Mouse (Mus musculus) testis, postnatal 14 days (tissue): Measurements from ENCODE around the gene Rbks.
"Not testable (repeated sequence)": the region's sequence is repeated elsewhere in the genome, so short reads cannot be mapped to it uniquely, and the experiment has no call there.

Experiments
- DNase-seq: peaks from one replicate; pipeline ENCODE4 v3.0.0; 2021; ENCODE audit warnings: low spot score

Gene Rbks

DNA sequence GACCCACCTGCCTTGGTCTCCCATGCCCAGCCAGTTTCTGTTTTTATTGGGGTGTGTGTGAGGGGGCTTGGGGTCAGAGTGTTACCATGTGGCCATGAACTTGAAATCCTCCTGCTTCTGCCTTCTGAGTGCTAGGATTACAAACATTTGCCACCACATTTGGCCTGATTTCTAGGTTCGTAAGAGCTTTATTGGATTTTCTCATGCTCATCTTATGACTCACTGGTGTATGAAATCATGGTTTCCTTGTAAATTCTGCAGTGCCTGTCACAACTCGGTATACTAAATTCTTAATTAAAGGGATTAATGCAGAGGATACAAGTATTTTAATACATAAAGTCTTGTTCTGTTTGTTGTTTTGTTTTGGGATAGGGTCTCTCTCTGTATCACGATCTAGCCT lies 77.1 kb downstream of the Rbks start:
- DNase-seq: no peak

GRCm38 (mm10) chr5:31614339-31615025 lies 82.9 kb downstream of the Rbks start:
- DNase-seq: no peak

GRCm38 (mm10) chr5:31613852-31614286 lies 83.6 kb downstream of the Rbks start:
- DNase-seq: peak; percentile 85

DNA sequence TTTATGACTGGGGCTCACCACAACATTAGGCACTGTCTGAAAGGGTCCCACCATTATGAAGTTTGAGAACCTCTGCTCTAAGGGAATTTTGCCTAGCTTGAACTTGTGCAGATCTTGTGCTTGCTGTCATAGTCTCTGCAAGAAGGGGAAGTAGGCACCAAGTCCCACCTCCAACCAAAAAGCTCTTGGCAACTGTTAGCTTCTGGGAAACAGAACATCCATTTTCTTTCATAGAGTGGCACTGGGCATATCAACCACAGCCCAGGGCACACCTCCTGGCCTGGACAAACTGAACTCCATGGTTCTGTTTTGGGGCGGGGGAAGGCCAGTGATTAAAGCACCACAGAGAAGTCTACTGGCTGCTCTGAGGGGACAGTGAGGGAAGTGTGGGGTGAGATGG lies 86.2 kb downstream of the Rbks start:
- no peak for DNase-seq

GRCm38 (mm10) chr5:31610376-31611086 lies 86.9 kb downstream of the Rbks start:
- DNase-seq: peak; percentile 16

GRCm38 (mm10) chr5:31606151-31606550 lies 91.3 kb downstream of the Rbks start:
- DNase-seq: peak; percentile 20

DNA sequence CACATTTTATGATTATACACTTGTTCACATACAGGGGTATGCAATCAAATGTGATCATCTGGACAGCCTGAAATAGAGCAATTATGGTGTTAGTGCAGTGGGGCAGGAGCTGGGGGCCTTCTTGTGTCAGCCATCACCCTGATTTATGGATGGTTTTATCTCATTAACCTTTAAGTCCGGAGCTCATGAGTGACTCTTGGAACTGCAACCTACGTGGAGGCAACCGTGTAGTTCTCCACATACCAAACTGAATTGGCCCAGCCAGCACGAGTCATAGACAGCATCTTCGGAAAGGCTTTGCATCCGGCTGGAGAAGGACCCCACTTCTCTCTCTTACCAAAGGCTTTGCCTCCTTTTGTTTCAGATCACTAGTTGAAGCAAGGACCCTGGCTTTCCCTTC lies 93.7 kb downstream of the Rbks start:
- DNase-seq: no peak

GRCm38 (mm10) chr5:31602377-31602776 lies 95.0 kb downstream of the Rbks start:
- peak; percentile 44 for DNase-seq

GRCm38 (mm10) chr5:31601162-31601722 lies 96.2 kb downstream of the Rbks start:
- DNase-seq: no peak

DNA sequence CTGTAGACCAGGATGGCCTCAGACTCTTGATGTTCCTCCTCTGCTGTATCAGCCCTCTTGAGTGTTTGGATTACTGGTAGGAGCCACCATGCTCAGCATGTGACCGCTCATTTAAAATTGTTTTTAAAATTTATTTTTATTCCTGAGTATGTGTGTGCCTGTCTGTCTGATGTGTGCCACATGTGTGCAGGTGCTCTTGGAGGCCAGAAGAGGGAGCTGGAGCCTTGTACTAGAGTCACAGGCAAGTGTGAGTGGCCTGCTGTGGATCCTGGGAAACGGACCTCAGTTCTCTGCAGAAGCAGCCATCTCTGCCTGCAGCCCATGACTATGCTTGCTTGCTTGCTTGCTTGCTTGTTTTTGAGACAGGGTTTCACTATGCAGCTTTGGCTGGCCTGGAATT lies 98.3 kb downstream of the Rbks start:
- DNase-seq: no peak

DNA sequence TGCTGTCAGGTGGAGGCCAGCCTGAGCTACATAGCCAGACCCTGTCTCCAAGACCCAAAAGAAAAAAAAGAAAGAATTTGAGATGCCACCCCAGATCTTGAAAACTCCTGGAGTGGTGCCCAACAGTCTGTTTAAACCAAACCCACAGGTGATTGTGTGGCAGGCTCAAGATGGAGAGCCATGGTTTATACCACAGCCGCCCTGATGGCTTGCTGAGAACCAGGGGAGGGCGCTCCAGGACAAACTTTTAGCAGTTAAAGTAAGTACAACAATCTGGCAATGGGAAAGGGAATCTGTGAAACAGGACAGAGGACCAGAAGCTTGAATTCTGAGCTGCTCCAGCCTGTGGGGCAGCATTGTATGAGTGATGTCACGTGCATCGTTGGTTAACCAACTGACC lies 98.8 kb downstream of the Rbks start:
- no peak for DNase-seq

DNA sequence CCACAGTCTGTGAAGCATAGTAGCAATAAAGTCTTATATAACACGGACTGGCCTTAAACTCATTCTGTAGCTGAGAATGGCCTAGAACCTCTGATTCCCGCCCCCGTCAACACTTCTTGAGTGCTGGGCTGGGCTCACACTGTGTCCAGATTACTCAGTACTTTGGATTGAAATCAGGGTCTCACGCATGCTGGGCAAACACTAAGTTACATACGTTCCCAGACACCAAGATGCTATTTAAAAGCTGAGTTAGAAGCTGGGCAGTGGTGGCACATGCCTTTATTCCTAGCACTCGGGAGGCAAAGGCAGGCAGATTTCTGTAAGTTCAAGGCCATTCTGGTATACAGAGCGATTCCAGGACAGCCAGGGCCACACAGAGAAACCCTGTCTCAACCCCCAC lies 99.3 kb downstream of the Rbks start:
- no peak for DNase-seq

DNA sequence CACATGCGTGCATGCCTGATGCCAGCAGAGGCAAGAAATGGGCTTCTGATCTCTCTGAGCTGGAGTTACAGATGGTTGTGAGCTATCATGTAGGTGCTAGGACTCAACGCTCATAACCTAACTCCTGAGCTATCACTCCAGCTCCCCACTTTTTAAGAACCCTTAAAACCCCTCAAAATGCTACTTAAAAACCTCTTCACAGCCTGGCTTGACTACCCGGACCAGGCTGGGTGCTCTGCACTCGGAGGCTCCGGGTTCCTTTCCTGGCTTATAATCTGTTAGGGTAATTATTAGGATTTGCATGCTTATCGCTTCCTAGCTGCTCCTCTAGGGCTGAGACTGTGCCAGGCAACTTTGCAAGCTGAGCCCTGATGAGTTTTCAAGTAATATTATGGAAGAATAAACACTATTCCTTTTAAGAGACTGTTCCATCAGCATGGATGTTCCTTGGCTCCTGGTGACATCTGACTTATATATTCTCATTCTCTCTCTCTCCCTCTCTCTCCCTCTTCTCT lies 99.9 kb downstream of the Rbks start:
- DNase-seq: no peak

GRCm38 (mm10) chr5:31596481-31597429 lies 100.7 kb downstream of the Rbks start, which contains the start of gene Mrpl33:
Gene Mrpl33 (plus strand): TSS chr5:31596935.
- DNase-seq: peak; percentile 45

- no peak for DNase-seq
Observed at GRCm38 (mm10) chr5:31595868-31596267, 101.6 kb downstream of the Rbks start.

- no peak for DNase-seq
Observed at GRCm38 (mm10) chr5:31591122-31591521, 106.3 kb downstream of the Rbks start.

DNA sequence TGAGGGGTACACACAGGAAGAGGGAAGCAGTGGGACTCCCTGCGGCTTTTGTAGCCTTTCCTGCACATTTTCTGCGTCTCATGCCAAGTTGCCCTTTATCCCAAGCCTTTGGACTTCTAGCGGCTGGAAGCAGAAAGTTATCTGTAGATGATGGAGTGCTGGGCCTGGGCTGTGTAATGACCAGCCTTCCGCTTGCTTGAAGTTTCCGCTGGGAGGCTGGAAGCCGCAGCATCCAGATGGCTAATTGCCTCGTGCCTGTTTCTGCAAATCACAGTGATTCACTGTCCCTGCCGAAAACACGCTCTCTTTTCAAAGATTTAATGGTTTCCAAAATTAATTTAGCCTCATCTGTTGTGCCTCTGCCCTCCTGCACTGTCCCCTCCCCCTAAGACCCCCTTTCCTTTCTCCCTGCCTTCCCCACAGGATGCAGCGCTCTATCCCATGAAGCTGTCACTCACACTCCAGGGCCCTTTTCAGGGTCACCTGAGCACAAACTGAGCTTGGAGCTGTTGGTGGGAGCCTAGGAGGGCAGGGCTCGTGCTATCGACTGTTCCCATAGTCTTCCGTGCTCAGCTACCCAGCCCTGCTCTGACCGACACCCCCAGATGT lies 107.6 kb downstream of the Rbks start:
- no peak for DNase-seq

- not testable (repeated sequence) for DNase-seq
Observed at GRCm38 (mm10) chr5:31588672-31589071, 108.8 kb downstream of the Rbks start.

DNA sequence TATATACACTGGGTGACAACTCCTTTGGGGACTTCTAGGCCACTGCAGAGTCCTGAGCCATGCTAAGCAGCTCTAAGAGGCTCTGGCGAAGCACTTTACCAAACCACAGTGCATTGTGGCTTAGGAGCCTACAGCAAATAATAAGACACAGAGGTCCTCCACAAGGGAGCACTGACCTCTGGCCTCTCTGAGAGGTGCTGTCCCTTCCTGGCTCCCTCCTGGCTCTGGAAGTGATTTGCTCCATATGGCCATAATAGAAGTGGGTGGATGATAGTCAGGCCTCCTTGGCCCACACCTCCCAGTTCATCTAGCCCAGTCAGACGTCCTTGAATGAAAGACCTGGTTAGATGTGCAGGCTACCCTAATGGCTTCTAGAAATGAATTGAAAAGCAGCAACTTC lies 109.4 kb downstream of the Rbks start:
- no peak for DNase-seq

DNA sequence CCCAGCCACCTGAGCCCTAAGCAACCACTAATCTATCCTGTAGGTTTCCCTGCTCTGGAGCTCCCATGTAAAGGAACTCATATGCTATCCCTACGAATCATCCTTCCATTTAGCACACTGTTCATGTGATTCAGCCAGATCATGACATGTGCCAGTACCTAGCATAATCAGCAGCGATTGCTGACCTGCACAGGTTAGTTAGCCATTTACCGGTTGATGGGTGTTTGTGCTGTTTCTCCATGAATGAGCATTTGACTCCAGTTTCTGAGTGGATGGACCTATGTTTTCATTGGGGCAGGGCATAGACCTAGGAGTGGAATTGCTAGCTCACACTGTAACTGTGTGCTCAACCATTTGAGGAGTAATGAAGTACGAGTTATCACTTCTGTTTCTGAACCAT lies 111.9 kb downstream of the Rbks start:
- no peak for DNase-seq

DNA sequence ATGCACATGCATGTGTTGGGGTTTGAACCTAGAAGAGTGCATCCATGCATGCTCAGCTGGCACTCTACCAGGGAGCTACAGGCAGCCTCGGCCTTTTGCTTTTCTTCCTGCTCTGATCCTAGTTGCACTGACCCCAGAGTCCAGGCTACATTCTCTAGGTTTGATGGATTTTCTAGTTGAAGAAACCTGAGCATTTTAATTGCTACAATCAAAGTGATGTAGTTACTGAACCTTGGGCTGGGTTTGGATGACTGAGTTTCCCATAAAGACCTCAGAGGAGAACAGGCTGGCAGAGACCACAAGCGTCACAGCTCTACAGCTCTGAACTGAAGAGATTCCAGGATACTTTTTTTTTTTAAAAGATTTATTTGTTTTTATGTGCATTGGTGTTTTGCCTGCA lies 114.2 kb downstream of the Rbks start:
- DNase-seq: no peak

DNA sequence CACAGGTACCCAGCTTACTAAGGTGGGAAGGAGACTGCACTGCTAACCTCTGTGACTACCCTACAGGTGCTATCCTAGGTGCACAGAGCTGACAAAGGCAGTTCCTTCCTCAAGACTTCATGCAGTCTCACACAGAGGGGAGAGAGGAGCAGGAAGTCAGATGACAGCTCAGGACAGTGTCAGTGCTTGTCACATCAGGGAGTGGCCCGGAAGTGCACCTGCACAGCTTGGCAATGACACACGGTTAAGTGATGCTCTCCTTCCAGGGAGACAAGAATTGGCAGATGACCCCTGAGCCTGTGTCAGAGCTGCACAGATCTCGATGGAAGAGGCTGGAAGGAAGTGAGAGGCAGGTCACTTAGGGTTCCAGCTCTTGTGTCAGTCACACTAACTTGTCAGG lies 115.5 kb downstream of the Rbks start:
- DNase-seq: no peak
